Mouse (Mus musculus) mouse embryonic stem cell (cell line): ENCODE results near the gene BC067074.

Source experiments
- in situ Hi-C, 2 experiments: fragments of 300-500 bp; cut with MboI; formaldehyde crosslinking; loops; 1 replicate in 1 of 2; 3 replicates in 1 of 2; pipeline ENCODE4 v1.14.3; 2019 to 2020; ENCODE audit warnings: low sequenced_read_pairs in 2 of 2, low pct_unique_long_range_greater_than_20kb in 1 of 2, mixed read lengths in 1 of 2; ENCODE audit not compliant: unreplicated experiment in 1 of 2

Gene BC067074

DNA sequence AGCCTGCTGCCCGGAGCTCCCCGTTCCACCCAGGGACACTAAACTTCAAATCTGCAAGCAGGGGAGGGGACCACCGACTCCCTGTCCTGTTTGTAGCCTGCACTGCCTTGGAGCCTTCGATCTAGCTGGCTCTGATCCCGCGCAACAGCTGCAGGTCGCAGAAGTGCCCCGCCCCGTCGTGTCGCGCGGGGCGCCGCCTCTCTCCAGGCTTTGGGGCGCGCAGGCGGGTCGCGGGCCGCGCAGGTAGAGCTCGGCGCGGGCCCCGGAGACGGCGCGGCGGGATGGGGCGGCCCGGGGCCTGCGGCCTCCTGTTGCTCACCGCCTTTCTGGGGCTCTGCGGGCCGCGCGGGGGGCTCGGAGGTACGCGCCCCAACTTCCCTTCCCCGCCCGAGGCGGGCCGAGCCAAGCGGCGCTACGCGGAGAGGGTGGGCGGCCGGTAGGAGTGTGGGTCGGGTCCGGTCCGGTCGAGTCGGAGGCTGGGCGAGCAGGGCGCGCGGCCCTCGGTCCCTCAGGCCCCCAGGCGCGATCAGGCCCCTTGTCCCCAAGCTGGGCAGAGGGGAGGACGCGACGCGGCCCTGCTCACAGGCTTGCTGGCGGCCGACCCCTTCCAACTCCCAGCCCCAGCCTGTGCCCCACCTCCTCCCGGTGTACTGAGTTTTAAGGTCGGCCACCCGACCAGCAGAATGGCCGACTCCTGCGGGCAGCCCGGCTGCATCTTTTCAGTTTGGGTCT lies at the start of gene BC067074:
Gene BC067074 (plus strand): TSS at position 185 of the 732 bp plus-strand sequence.
- in situ Hi-C loops: no loop called here

DNA sequence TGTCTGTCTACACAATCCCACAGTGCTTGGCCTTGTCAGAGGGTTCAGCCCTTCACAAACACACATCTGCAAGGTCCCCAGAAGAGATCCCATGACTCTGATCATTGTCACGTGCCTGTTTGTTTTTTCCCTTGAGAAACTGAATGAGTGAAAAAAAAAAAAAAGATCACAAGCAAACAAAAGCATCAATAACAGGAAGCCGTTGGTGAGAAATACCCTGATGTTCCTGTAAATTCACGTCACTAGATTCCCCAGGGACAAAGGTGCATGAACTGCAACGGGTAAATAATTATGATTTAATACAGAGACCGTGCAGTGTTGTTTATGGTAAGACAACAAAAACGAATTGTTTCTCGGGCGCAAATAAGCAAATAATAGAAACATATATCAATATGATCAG lies 47.9 kb upstream of the BC067074 start:
- in situ Hi-C loops: no loop called here

- in situ Hi-C loops: loop anchor here (10.0 kb wide), 1 partner anchor 208 kb away; the partner anchor contains the start of gene Gpx8 (in 2 of the 2)
Measured at GRCm38 (mm10) chr13:113252580-113252979, 40.4 kb upstream of the BC067074 start.

DNA sequence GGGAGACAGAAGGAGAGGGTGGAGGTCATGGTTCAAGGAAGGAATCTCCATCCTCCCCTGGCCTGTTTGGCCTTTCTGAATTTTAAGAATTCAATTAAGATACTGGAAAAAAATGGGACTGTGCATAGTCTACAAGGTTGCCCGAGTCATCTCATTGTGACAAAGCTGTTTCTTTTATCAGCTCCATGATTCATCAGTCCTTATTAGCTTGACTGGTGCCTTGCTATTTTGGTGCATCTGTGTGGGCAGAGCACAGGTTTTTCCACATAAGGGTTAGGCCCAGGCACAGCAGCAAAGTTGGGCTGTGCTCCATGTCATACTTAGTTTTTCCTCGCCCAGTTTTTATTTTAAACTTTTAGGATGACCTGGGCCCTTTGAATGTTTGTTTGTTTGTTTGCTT lies 36.2 kb upstream of the BC067074 start:
- in situ Hi-C loops: loop anchor here (10.0 kb wide), 1 partner anchor 212 kb away; the partner anchor contains the start of gene Gpx8 (in 2 of the 2)

DNA sequence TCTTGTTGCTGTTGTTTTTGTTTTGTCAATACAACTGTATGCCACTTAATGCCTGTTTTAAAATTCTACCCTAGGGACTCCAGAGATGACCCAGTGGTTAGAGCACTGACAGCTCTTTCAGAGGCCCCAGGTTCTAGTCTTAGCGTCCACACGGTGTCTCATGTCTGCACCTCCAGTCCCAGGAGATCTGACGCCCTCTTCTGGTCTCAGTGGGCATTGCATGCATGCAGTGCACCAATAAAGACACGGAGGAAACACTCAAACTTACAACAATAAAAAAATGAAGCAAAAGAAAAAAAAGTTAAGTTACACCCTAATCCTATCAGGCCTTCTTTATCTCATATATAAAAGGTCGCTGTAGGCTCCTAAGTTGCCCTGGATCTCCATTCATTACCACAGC lies 35.8 kb upstream of the BC067074 start:
- in situ Hi-C loops: loop anchor here (10.0 kb wide), 1 partner anchor 212 kb away; the partner anchor contains the start of gene Gpx8 (in 2 of the 2)

DNA sequence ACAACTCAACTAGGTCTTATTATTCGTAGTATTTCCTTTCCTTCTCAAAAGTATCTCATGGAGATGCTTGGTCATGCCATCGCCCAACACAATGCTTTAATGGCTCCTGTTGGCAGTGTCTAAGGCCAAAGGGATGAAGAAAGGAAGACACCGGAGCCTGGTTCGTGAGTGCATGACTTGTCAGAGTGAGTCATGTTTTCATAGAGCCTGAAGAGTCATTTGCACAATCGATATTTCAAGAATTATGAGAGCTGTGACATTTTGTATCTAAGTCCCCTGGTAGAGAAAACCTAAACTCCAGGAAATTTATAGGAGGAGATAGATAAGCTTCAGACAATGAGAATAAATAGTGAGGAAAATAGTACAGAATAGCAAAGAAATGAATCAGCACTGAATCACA lies 33.7 kb upstream of the BC067074 start:
- in situ Hi-C loops: loop anchor here (10.0 kb wide), 1 partner anchor 214 kb away; the partner anchor contains the start of gene Gpx8 (in 2 of the 2)

GRCm38 (mm10) chr13:113262822-113263221 lies 30.1 kb upstream of the BC067074 start:
- in situ Hi-C loops: no loop called here

- in situ Hi-C loops: no loop called here
Measured at GRCm38 (mm10) chr13:113265257-113265656, 27.7 kb upstream of the BC067074 start.

GRCm38 (mm10) chr13:113266495-113266951 lies 26.4 kb upstream of the BC067074 start:
- in situ Hi-C loops: no loop called here

DNA sequence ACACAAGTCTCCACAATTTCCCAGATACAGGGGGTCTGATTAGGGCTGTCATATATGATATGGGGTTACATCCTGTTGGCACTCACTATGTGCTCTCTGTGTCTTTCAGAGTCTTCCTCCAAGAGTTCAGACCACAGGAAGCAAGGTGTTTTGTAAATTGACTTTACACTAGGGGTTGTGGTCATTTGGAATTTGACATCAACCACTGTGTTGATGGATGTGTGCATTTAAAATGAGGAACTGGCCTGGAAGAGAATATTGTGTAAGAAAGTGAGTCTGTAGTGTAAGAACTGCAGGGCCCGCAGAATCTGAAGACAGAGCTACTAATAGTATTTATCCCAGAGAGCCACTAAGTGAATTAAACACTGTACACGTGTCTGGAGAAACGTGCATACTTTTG lies 25.8 kb upstream of the BC067074 start:
- in situ Hi-C loops: no loop called here

DNA sequence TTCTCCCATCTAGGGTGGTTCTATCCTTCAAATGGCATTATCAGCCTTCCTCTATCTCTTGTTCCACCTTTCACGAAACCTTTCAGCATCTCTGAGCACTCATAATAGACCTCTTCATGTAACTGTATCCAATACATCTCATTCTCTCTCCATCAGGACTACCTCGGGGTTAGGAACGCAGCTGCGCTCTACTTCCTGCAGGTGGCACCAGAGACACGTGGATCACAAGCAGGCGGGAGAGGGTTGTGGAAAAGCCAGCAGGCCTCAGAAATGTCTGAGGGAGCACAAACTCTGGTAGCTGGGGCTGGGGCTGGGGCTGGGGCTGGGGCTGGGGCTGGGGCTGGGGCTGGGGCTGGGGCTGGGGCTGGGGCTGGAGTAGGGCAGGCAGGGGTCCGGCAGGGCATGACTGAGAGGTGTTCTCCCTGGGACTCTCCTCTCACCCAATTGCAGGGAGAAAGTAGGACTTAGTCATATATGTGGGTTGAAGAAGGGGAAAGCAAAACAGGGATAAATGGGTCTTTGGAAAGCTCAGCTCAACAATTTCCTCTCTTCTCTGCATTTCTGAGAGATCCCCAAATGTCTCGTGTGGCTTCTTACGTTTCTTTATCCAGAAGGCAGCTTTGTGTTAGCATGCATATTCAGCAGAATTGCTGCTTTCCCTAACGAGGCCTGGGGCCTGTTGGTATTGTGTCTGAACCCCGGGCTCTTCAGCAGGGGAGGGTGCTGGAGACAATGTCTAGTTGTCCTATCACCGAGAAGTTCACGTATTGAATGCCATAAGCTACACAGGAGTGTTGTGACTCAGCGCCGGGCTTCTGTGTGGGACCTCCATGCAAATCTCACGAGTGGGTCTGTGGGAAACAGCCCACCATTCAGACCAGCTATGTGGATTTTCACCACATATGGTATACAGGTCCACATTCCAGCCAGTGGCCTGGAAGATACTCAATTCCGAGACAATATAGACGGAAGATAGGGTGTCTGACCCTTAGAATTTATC lies 22.9 kb upstream of the BC067074 start:
- in situ Hi-C loops: no loop called here

- in situ Hi-C loops: no loop called here
Measured at GRCm38 (mm10) chr13:113271189-113271588, 21.8 kb upstream of the BC067074 start.

GRCm38 (mm10) chr13:113287141-113287540 lies 5.8 kb upstream of the BC067074 start:
- in situ Hi-C loops: no loop called here

DNA sequence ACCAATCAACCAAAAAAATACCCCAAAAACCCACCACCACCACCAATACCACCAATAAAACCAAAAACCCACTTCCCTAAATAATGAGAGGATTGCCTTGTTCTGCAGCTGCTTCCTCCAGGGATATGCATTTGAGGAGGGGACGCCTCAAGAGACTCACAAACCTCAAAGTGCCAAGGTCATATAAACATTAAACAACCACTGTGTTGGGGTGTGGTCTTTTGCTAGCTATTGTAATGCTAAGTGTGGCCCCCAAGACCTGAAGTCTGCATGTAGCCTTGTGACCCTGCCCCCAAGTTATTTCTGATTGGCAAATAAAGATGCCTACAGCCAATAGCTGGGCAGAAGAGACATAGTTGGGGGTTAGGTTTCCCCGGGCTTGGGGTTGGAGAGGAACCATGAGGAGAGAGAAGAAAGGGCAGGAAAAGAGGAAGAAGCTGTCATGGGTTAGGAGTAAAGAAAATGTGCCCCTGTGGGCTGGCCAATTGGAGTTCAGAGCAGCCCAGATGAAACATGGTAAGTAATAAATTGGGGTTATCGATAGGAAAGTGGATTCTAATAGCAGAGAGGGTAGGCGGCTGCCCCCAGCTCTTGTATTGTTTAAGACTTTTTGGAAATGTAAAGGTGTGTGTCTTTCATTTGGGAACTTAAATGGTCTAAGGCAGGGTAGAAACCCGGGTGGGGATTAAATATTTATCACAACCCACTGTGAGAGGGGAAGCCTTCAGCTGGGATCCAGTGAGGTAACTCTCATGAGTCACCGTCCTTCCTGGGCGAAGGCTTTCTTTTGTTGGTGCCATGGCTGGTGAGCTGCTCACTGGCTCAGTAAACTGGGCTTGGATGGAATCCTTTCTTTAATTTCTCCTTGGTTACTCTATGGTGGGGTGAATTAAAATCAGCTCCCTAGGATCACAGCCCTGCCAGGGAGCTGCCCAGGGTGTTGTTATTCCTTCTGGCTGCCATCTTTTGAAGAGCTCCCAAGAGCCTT lies 4.5 kb upstream of the BC067074 start:
- in situ Hi-C loops: no loop called here

GRCm38 (mm10) chr13:113289760-113290159 lies 3.2 kb upstream of the BC067074 start:
- in situ Hi-C loops: no loop called here

GRCm38 (mm10) chr13:113292001-113292400 lies 958 bp upstream of the BC067074 start:
- in situ Hi-C loops: no loop called here

- in situ Hi-C loops: no loop called here
Measured at GRCm38 (mm10) chr13:113293707-113294432, 911 bp downstream of the BC067074 start.
